8 mouse cellular contexts compared by ENCODE assay signal in genomic region chr8:121117186-121117651, GRCm38 (mm10). TPM values are rescaled to one million over a fixed set of nuclear protein-coding genes. Genes with fewer than 3 reads are reported as not detected.
A peak's percentile ranks its signal among the peaks of the same experiment; 100 is the strongest.
DNase-seq lines count a peak whose midpoint lies in the region; ATAC-seq and TF ChIP-seq lines count a peak whose summit lies in the region.

No protein-coding gene starts in this region.

- DNase-seq in kidney, postnatal 0 days (ENCODE audit: low spot score): peak; percentile 37
- DNase-seq in kidney, postnatal 25 days: no peak
- DNase-seq in embryonic facial prominence, embryonic 11.5 days (ENCODE audit: low spot score): peak; percentile 56
- DNase-seq in intestine, embryonic 14.5 days (ENCODE audit: low spot score): peak; percentile 69
- DNase-seq in neural tube, embryonic 10.5 days (ENCODE audit: extremely low spot score, low spot score): peak; percentile 74
- no peak for DNase-seq in cerebellum, adult 18-20 months
- DNase-seq in gastrocnemius, postnatal 25 days: no peak
- DNase-seq in layer of hippocampus, postnatal 25 days (ENCODE audit: extremely low spot score in 1 of 2, low spot score in 1 of 2): no peak

- peak; percentile 12; the same call in 1 of the 2 replicates for ATAC-seq in kidney, postnatal 0 days (replicated peaks; ENCODE audit: low FRiP score, low read depth)
- ATAC-seq in embryonic facial prominence, embryonic 11.5 days (replicated peaks; ENCODE audit: insufficient number of reproducible peaks, low FRiP score, low TSS enrichment, low read depth): 0 out of 2 replicates have a peak, but pooled peaks have one; percentile 22
- ATAC-seq in intestine, embryonic 14.5 days (replicated peaks; ENCODE audit: low FRiP score, low TSS enrichment, low read depth): no peak

- TF ChIP-seq CTCF in kidney, postnatal 0 days (IDR thresholded peaks at IDR 0.05; ENCODE audit: low read depth): peak; percentile 3; the same call in 1 of the 2 replicates

- H3K4me1 ChIP-seq in kidney, postnatal 0 days (replicated peaks; ENCODE audit: insufficient read depth, low read length): 0 out of 2 replicates have a peak, but pooled peaks cover 13% of the 10 kb centered on the region
- H3K4me1 ChIP-seq in embryonic facial prominence, embryonic 11.5 days (ENCODE audit: control insufficient read depth, insufficient read depth, low read length): peaks cover 9% of the 10 kb centered on the region
- peaks cover 15% of the 10 kb centered on the region for H3K4me1 ChIP-seq in intestine, embryonic 14.5 days (replicated peaks; ENCODE audit: control insufficient read depth, insufficient read depth, low read length)

- peak overlapping the region; percentile 71 for H3K4me2 ChIP-seq in kidney, postnatal 0 days (ENCODE audit: low read length)
- peak overlapping the region; percentile 88 for H3K4me2 ChIP-seq in embryonic facial prominence, embryonic 11.5 days (ENCODE audit: low read depth, low read length)
- H3K4me2 ChIP-seq in intestine, embryonic 14.5 days (ENCODE audit: low read length): peak overlapping the region; percentile 91

- peaks cover 15% of the 10 kb centered on the region for H3K36me3 ChIP-seq in kidney, postnatal 0 days (ENCODE audit: insufficient read depth, low read length)
- H3K36me3 ChIP-seq in embryonic facial prominence, embryonic 11.5 days (replicated peaks; ENCODE audit: control insufficient read depth, insufficient read depth, low read depth, low read length): no peaks in the 10 kb centered on the region
- no peaks in the 10 kb centered on the region for H3K36me3 ChIP-seq in intestine, embryonic 14.5 days (ENCODE audit: control insufficient read depth, insufficient read depth, low read length)

- no peaks in the 10 kb centered on the region for H3K9me3 ChIP-seq in kidney, postnatal 0 days (replicated peaks; ENCODE audit: low read length)
- no peaks in the 10 kb centered on the region for H3K9me3 ChIP-seq in embryonic facial prominence, embryonic 11.5 days (replicated peaks; ENCODE audit: control insufficient read depth, low read length)
- H3K9me3 ChIP-seq in intestine, embryonic 14.5 days (ENCODE audit: control insufficient read depth, low read length): peaks cover 5% of the 10 kb centered on the region; the same call in 1 of the 2 replicates

- under 1% methylated on average over 49 of the region's 62 CpGs for WGBS in kidney, postnatal 0 days
- under 1% methylated on average over 58 of the region's 62 CpGs for WGBS in embryonic facial prominence, embryonic 11.5 days
- WGBS in intestine, embryonic 14.5 days: under 1% methylated on average over 56 of the region's 62 CpGs

- H3K9ac ChIP-seq in kidney, postnatal 0 days (ENCODE audit: low read depth, low read length): peak overlapping the region; percentile 94
- peak overlapping the region; percentile 85 for H3K9ac ChIP-seq in embryonic facial prominence, embryonic 11.5 days (replicated peaks; ENCODE audit: low read length)
- H3K9ac ChIP-seq in intestine, embryonic 14.5 days (ENCODE audit: low read length): no peak overlapping the region

- peaks cover 13% of the 10 kb centered on the region for H3K27me3 ChIP-seq in kidney, postnatal 0 days (ENCODE audit: insufficient read depth, low read length)
- H3K27me3 ChIP-seq in embryonic facial prominence, embryonic 11.5 days (ENCODE audit: control insufficient read depth, insufficient read depth, low read length): peaks cover 55% of the 10 kb centered on the region
- peaks cover 86% of the 10 kb centered on the region for H3K27me3 ChIP-seq in intestine, embryonic 14.5 days (replicated peaks; ENCODE audit: control insufficient read depth, insufficient read depth, low read length)

- H3K4me3 ChIP-seq in kidney, postnatal 0 days (replicated peaks; ENCODE audit: low read depth, low read length): peak overlapping the region; percentile 86
- peak overlapping the region; percentile 67 for H3K4me3 ChIP-seq in embryonic facial prominence, embryonic 11.5 days (ENCODE audit: low read depth, low read length)
- peak overlapping the region; percentile 46 for H3K4me3 ChIP-seq in intestine, embryonic 14.5 days (ENCODE audit: low read depth, low read length)

- H3K27ac ChIP-seq in kidney, postnatal 0 days: peak overlapping the region; percentile 96
- H3K27ac ChIP-seq in embryonic facial prominence, embryonic 11.5 days (replicated peaks; ENCODE audit: low read depth, low read length): peak overlapping the region; percentile 89
- H3K27ac ChIP-seq in intestine, embryonic 14.5 days (ENCODE audit: low read depth): no peak overlapping the region

RNA-seq across cellular contexts. Expression of gene Foxc2, which starts 1.2 kb away (rescaled TPM):
- polyA plus RNA-seq in kidney, postnatal 0 days (2015; fragmentation: Nextera tagmentation; extraction: Ambion mirVana): 33.0 and 42.5 TPM in 2 replicates
- 15.1 and 15.7 TPM in 2 replicates for polyA plus RNA-seq in embryonic facial prominence, embryonic 11.5 days (2014; fragmentation: Nextera tagmentation; extraction: Ambion mirVana)
- 0.43 and 0.48 TPM in 2 replicates for polyA plus RNA-seq in intestine, embryonic 14.5 days (2014; fragmentation: Nextera tagmentation; extraction: Ambion mirVana)
- total RNA-seq in gastrocnemius, postnatal 25 days (2021): under 1 TPM; 0.41 to 0.54 TPM
- total RNA-seq in layer of hippocampus, postnatal 25 days (2021): under 1 TPM; 0.66 to 0.82 TPM

RNA-seq across cellular contexts. Expression of gene Mthfsd, which starts 9.0 kb away (rescaled TPM):
- 56.0 and 60.3 TPM in 2 replicates for polyA plus RNA-seq in kidney, postnatal 0 days (2015; fragmentation: Nextera tagmentation; extraction: Ambion mirVana)
- polyA plus RNA-seq in embryonic facial prominence, embryonic 11.5 days (2014; fragmentation: Nextera tagmentation; extraction: Ambion mirVana): 50.0 and 52.5 TPM in 2 replicates
- 59.2 and 62.9 TPM in 2 replicates for polyA plus RNA-seq in intestine, embryonic 14.5 days (2014; fragmentation: Nextera tagmentation; extraction: Ambion mirVana)
- 10 to 100 TPM; 14.6 to 15.0 TPM for total RNA-seq in gastrocnemius, postnatal 25 days (2021)
- 10 to 100 TPM; 35.4 to 40.4 TPM for total RNA-seq in layer of hippocampus, postnatal 25 days (2021)

RNA-seq across cellular contexts. Expression of gene Foxl1, which starts 10.5 kb away (rescaled TPM):
- 6.4 and 8.3 TPM in 2 replicates for polyA plus RNA-seq in kidney, postnatal 0 days (2015; fragmentation: Nextera tagmentation; extraction: Ambion mirVana)
- 4.4 and 4.7 TPM in 2 replicates for polyA plus RNA-seq in embryonic facial prominence, embryonic 11.5 days (2014; fragmentation: Nextera tagmentation; extraction: Ambion mirVana)
- 6.5 and 7.7 TPM in 2 replicates for polyA plus RNA-seq in intestine, embryonic 14.5 days (2014; fragmentation: Nextera tagmentation; extraction: Ambion mirVana)
- total RNA-seq in gastrocnemius, postnatal 25 days (2021): not detected
- not detected for total RNA-seq in layer of hippocampus, postnatal 25 days (2021)

RNA-seq across cellular contexts. Expression of gene Foxf1, which starts 33.0 kb away (rescaled TPM):
- 0.37 and 1.1 TPM in 2 replicates for polyA plus RNA-seq in kidney, postnatal 0 days (2015; fragmentation: Nextera tagmentation; extraction: Ambion mirVana)
- polyA plus RNA-seq in embryonic facial prominence, embryonic 11.5 days (2014; fragmentation: Nextera tagmentation; extraction: Ambion mirVana): 19.6 and 24.5 TPM in 2 replicates
- polyA plus RNA-seq in intestine, embryonic 14.5 days (2014; fragmentation: Nextera tagmentation; extraction: Ambion mirVana): 129 and 149 TPM in 2 replicates
- total RNA-seq in gastrocnemius, postnatal 25 days (2021): not detected
- 1 to 10 TPM in 1 of 2 experiments, under 1 TPM in 1; 0.87 to 1.0 TPM for total RNA-seq in layer of hippocampus, postnatal 25 days (2021)

Comparison
In these comparisons a context has a peak if more than half of its experiments do, and no peak if none do; other contexts are left out.
1. DNase-seq: peak in kidney, postnatal 0 days (single experiment), embryonic facial prominence, embryonic 11.5 days (single experiment), intestine, embryonic 14.5 days (single experiment) and neural tube, embryonic 10.5 days (single experiment); none in kidney, postnatal 25 days (0 of 2), cerebellum, adult 18-20 months (0 of 2), gastrocnemius, postnatal 25 days (single experiment) and layer of hippocampus, postnatal 25 days (0 of 2).
2. RNA of gene Foxc2, which starts 1.2 kb away (polyA plus RNA-seq): 33.0 to 42.5 TPM in kidney, postnatal 0 days and 15.1 to 15.7 TPM in embryonic facial prominence, embryonic 11.5 days; 0.43 to 0.48 TPM in intestine, embryonic 14.5 days; every median in the first group is over 10 times any median in the second.
3. Peak in every context shown above with its lines, with median percentiles within 50 percentile points of each other: H3K4me2 ChIP-seq and H3K4me3 ChIP-seq.